Mouse (Mus musculus): Measurements from ENCODE around the gene Stau1.

GRCm38 (mm10) chr2:166900792-166901505, 95.2 kb downstream of the Stau1 start:
- no peak for TF ChIP-seq GATA1 (IDR thresholded peaks at IDR 0.05; ENCODE audit: low read length)
- TF ChIP-seq TAL1 (IDR thresholded peaks at IDR 0.05; ENCODE audit: low read length): no peak

Measured in erythroblast, embryonic 14.5 days (primary cell).